Mouse (Mus musculus) MEL (cell line): ENCODE measurements around the gene Pfkfb4. TPM values are rescaled to one million over a fixed set of nuclear protein-coding genes. Genes with fewer than 3 reads are reported as not detected.

Source experiments
- DNase-seq: peaks from one replicate; pipeline ENCODE4 v3.0.0; 2011; ENCODE audit warnings: low read depth, low spot score
- H3K27ac ChIP-seq: 2 replicates; pipeline ENCODE4 v1.5.1; 2012; ENCODE audit warnings: low read depth, mild to moderate bottlenecking, control low read depth, low read length, moderate library complexity; ENCODE audit not compliant: control insufficient read depth
- H3K27me3 ChIP-seq, 2 experiments: fragments of 150-350 bp in 1 of 2; sonication (generic) in 1 of 2; 2 replicates each; pipeline ENCODE4 v1.6.1; 2012; ENCODE audit warnings: low read length in 2 of 2, mild to moderate bottlenecking in 2 of 2, improper control_type of control experiment in 1 of 2, moderate library complexity in 1 of 2; ENCODE audit not compliant: insufficient read depth in 2 of 2, control insufficient read depth in 1 of 2
- H3K36me3 ChIP-seq, 2 experiments: 2 replicates each; pipeline ENCODE4 v1.6.1; 2012 to 2014; ENCODE audit warnings: low read length in 2 of 2, improper control_type of control experiment in 1 of 2, inconsistent platforms in 1 of 2, mild to moderate bottlenecking in 1 of 2; ENCODE audit not compliant: insufficient read depth in 2 of 2, control insufficient read depth in 1 of 2
- H3K4me1 ChIP-seq, 2 experiments: fragments of 150-350 bp in 1 of 2; sonication (generic) in 1 of 2; 2 replicates each; pipeline ENCODE4 v1.6.1; 2012; ENCODE audit warnings: low read length in 2 of 2, improper control_type of control experiment in 1 of 2, mild to moderate bottlenecking in 1 of 2; ENCODE audit not compliant: insufficient read depth in 2 of 2, control insufficient read depth in 1 of 2
- H3K4me3 ChIP-seq, 2 experiments: fragments of 150-350 bp in 1 of 2; sonication (generic) in 1 of 2; 2 replicates each; pipeline ENCODE4 v1.5.1; 2012; ENCODE audit warnings: low read depth in 2 of 2, low read length in 2 of 2, mild to moderate bottlenecking in 2 of 2, moderate library complexity in 2 of 2, control low read depth in 1 of 2, improper control_type of control experiment in 1 of 2; ENCODE audit not compliant: control insufficient read depth in 1 of 2, insufficient read depth in 1 of 2
- H3K79me2 ChIP-seq: 2 replicates; pipeline ENCODE4 v1.6.1; 2012; ENCODE audit warnings: mild to moderate bottlenecking, low read length, moderate library complexity; ENCODE audit not compliant: control insufficient read depth, poor library complexity, insufficient read depth
- H3K9ac ChIP-seq: 2 replicates; pipeline ENCODE4 v1.6.1; 2012; ENCODE audit warnings: low read depth, mild to moderate bottlenecking, control low read depth, low read length, moderate library complexity; ENCODE audit not compliant: control insufficient read depth, poor library complexity, severe bottlenecking
- H3K9me3 ChIP-seq: fragments of 150-350 bp; sonication (generic); replicated peaks from 2 replicates; pipeline ENCODE4 v1.6.1; 2012; ENCODE audit warnings: mild to moderate bottlenecking, low read length, improper control_type of control experiment, moderate library complexity; ENCODE audit not compliant: insufficient read depth
- CHD2 ChIP-seq: IDR thresholded peaks from 2 replicates; pipeline ENCODE4 v1.6.1; 2011; ENCODE audit warnings: low read length, improper control_type of control experiment
- EP300 ChIP-seq, 2 experiments: IDR thresholded peaks; 2 replicates each; pipeline ENCODE4 v1.6.1; 2011; ENCODE audit warnings: improper control_type of control experiment in 2 of 2, low read length in 2 of 2, low read depth in 1 of 2, mild to moderate bottlenecking in 1 of 2
- JUND ChIP-seq: IDR thresholded peaks from 2 replicates; pipeline ENCODE4 v1.6.1; 2011; ENCODE audit warnings: low read depth, mild to moderate bottlenecking, improper control_type of control experiment, low read length
- KAT2A ChIP-seq: conservative IDR thresholded peaks from 2 replicates; pipeline ENCODE4 v1.6.1; 2012; ENCODE audit warnings: low read depth, low read length, improper control_type of control experiment, inconsistent platforms
- MAFK ChIP-seq: IDR thresholded peaks from 2 replicates; pipeline ENCODE4 v1.6.1; 2011; ENCODE audit warnings: low read depth, mild to moderate bottlenecking, low read length, improper control_type of control experiment, borderline replicate concordance
- MAZ ChIP-seq: IDR thresholded peaks from 2 replicates; pipeline ENCODE4 v1.6.1; 2012; ENCODE audit warnings: low read depth, mild to moderate bottlenecking, inconsistent platforms, low read length, improper control_type of control experiment
- MEF2A ChIP-seq: IDR thresholded peaks from 2 replicates; pipeline ENCODE4 v1.6.1; 2014; ENCODE audit warnings: low read depth, mild to moderate bottlenecking, inconsistent platforms, low read length, improper control_type of control experiment; ENCODE audit not compliant: poor library complexity, insufficient replicate concordance, severe bottlenecking; ENCODE audit errors: extremely low read depth
- NRF1 ChIP-seq: IDR thresholded peaks from 2 replicates; pipeline ENCODE4 v1.6.1; 2014; ENCODE audit warnings: low read depth, mild to moderate bottlenecking, inconsistent platforms, low read length, improper control_type of control experiment, moderate library complexity; ENCODE audit not compliant: poor library complexity, insufficient read depth, severe bottlenecking
- POLR2A ChIP-seq, 2 experiments: IDR thresholded peaks; 2 replicates each; pipeline ENCODE4 v1.6.1; 2011 to 2012; ENCODE audit warnings: low read length in 2 of 2, mild to moderate bottlenecking in 2 of 2, control low read depth in 1 of 2, improper control_type of control experiment in 1 of 2, low read depth in 1 of 2, moderate library complexity in 1 of 2; ENCODE audit not compliant: control insufficient read depth in 1 of 2, insufficient read depth in 1 of 2, poor library complexity in 1 of 2
- POLR2AphosphoS2 ChIP-seq: IDR thresholded peaks from 2 replicates; pipeline ENCODE4 v1.6.1; 2011; ENCODE audit warnings: low read length, improper control_type of control experiment
- POLR2AphosphoS5 ChIP-seq: IDR thresholded peaks from 2 replicates; pipeline ENCODE4 v1.6.1; 2012; ENCODE audit warnings: low read depth, borderline replicate concordance, mild to moderate bottlenecking, inconsistent platforms, low read length, moderate library complexity, mixed read lengths
- SIN3A ChIP-seq: IDR thresholded peaks from 2 replicates; pipeline ENCODE4 v1.6.1; 2012; ENCODE audit warnings: low read length, improper control_type of control experiment, inconsistent platforms
- SMC3 ChIP-seq: IDR thresholded peaks from 2 replicates; pipeline ENCODE4 v1.6.1; 2011; ENCODE audit warnings: low read depth, low read length, improper control_type of control experiment
- TBP ChIP-seq: IDR thresholded peaks from 2 replicates; pipeline ENCODE4 v1.8.0; 2011; ENCODE audit warnings: low read depth, low read length, improper control_type of control experiment
- TCF12 ChIP-seq: IDR thresholded peaks from 2 replicates; pipeline ENCODE4 v1.6.1; 2014; ENCODE audit warnings: low read depth, mild to moderate bottlenecking, inconsistent platforms, low read length, improper control_type of control experiment, moderate library complexity
- USF1 ChIP-seq: IDR thresholded peaks from 2 replicates; pipeline ENCODE4 v1.6.1; 2014; ENCODE audit warnings: low read depth, mild to moderate bottlenecking, inconsistent platforms, low read length, improper control_type of control experiment, moderate library complexity
- ZNF384 ChIP-seq: IDR thresholded peaks from 2 replicates; pipeline ENCODE4 v1.6.1; 2012; ENCODE audit warnings: low read depth, mild to moderate bottlenecking, inconsistent platforms, low read length, improper control_type of control experiment
- polyA plus RNA-seq, 2 experiments: library from polyadenylated mRNA; stranded (reverse) in 1 of 2; unstranded in 1 of 2; fragments of >175 nt in 1 of 2; fragments of >200 nt in 1 of 2; gene quantifications; 2 replicates each; pipeline versions ENCODE4 v1.2.1 to v1.2.4; 2012; ENCODE audit warnings: low replicate concordance in 2 of 2, low read depth in 1 of 2; ENCODE audit not compliant: insufficient read length in 2 of 2, insufficient read depth in 1 of 2, missing spikeins in 1 of 2
- total RNA-seq: library from RNA; depleted of rRNA; stranded (reverse); fragments of 300-350 nt; gene quantifications from 2 replicates; pipeline ENCODE4 v1.2.3, GENCODE M21; 2012

The Pfkfb4 gene
- total and polyA plus RNA-seq, 3 experiments, result 3.2 to 6.4 TPM; not detected in 1

DNA sequence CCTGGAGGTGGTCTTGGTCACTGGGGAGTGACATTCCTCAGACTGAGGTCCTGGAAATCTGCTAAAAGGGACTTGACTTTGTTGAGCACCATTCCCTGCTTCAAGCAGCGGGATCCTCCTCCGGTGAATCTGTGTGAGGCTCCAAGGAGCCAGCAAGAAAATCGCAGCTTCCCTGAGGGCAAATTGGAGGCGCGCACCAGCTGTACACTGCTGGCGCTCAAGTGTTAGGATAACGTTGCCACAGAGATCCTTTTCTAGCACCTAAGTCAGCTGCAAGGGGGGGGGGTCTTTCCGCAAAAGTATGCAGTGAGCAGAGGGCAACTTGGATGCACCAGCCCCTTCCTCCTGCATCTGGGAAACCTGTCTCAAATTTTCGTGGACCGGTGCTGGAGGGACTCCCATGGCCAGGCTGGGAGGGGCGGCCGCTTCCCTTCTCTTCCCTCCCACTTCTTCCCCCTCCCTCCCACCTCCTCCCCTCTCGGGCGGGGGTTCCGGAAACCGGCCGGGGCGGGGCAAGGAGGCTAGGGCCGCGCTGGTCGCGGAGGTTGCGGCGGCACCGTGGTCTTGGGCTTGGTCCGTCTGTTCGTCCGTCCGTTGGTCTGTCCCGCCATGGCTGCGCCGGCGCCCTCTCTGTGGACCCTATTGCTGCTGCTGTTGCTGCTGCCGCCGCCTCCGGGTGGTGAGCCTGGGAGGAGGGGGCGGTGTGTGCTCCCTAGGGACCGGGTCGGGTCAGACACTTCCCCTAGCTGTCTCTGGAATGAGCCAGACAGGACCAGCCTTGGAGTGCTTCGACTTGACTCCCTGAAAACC is 46.7 kb downstream of the Pfkfb4 start, which contains the start of gene Shisa5 (continued):
- no peak for TF ChIP-seq MEF2A
- TF ChIP-seq TCF12, result peak; percentile 58
- TF ChIP-seq SMC3, result no peak
- no peak for TF ChIP-seq KAT2A
- peak; percentile 47; the same call in 1 of the 2 replicates for TF ChIP-seq POLR2AphosphoS2
- peak; percentile 61 for TF ChIP-seq SIN3A
- no peak for TF ChIP-seq CHD2
- 0 out of 2 replicates have a peak, but pooled peaks have one; percentile 11 for TF ChIP-seq NRF1
- TF ChIP-seq MAZ, result peak; percentile 100
- TF ChIP-seq MAFK, result no peak
- TF ChIP-seq TBP, result no peak
- peak in 1 of 2 experiments; percentile 11; a peak in 1 of 4 replicates for TF ChIP-seq EP300 (IDR thresholded peaks at IDR 0.05; ENCODE audit: low read depth in 1 of 2, low read length in 2 of 2)
- TF ChIP-seq POLR2AphosphoS5, result no peak
- TF ChIP-seq ZNF384, result no peak
- no peak for TF ChIP-seq USF1

DNA sequence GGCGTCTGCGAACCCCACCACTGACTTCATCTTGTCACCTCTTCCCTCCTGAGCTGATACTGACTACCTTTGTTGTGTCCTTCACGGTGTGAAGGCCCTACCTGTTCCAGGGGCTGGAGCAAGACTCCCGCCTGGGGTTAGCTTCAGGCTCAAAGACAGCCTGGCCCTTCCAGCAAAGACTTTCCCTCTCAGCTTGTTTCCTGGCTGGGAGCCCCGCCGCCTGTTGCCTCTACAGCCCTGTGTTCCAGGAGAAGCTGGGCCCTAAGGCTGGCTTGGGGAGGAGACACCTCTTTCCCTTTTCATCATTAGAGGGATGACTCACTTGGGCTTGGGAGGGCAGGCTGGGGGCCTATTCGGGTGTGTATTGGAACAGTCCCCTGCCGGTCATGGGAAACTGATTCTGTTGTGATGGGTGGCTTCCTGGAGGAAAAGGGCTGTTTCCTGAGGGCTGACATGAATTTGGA is 47.4 kb downstream of the Pfkfb4 start:
- peak; percentile 51 for DNase-seq
- H3K36me3 ChIP-seq, result peaks cover 0 to 2% of the 10 kb centered on the region in 2 experiments; a peak in 2 of 4 replicates
- H3K27me3 ChIP-seq, result no peaks in the 10 kb centered on the region
- no peak for TF ChIP-seq JUND
- TF ChIP-seq POLR2A (IDR thresholded peaks at IDR 0.05; ENCODE audit: control insufficient read depth in 1 of 2, insufficient read depth in 1 of 2, low read depth in 1 of 2, low read length in 2 of 2, poor library complexity in 1 of 2), result 0 out of 4 replicates have a peak, but pooled peaks of 1 of the 2 experiments have one; percentile 18
- H3K27ac ChIP-seq, result peak overlapping the region; percentile 1; the same call in 1 of the 2 replicates
- no peaks in the 10 kb centered on the region for H3K9me3 ChIP-seq
- H3K4me1 ChIP-seq, result peaks cover 0 to 4% of the 10 kb centered on the region in 2 experiments; a peak in 1 of 4 replicates
- peaks cover 2% of the 10 kb centered on the region; the same call in 1 of the 2 replicates for H3K79me2 ChIP-seq
- H3K4me3 ChIP-seq, result peak overlapping the region; percentile 87 to 94
- H3K9ac ChIP-seq, result peak overlapping the region; percentile 84
